Mouse (Mus musculus) cerebellum, adult 9-10 months (tissue): ENCODE measurements around the gene Stx2.
"Not testable (repeated sequence)": the region's sequence is repeated elsewhere in the genome, so short reads cannot be mapped to it uniquely, and the experiment has no call there.

Experiments used
- DNase-seq: peaks from one replicate; pipeline ENCODE4 v3.0.0; 2022

Gene Stx2

GRCm38 (mm10) chr5:129008008-129008407 lies 366 bp downstream of the Stx2 start:
- DNase-seq = no peak

DNA sequence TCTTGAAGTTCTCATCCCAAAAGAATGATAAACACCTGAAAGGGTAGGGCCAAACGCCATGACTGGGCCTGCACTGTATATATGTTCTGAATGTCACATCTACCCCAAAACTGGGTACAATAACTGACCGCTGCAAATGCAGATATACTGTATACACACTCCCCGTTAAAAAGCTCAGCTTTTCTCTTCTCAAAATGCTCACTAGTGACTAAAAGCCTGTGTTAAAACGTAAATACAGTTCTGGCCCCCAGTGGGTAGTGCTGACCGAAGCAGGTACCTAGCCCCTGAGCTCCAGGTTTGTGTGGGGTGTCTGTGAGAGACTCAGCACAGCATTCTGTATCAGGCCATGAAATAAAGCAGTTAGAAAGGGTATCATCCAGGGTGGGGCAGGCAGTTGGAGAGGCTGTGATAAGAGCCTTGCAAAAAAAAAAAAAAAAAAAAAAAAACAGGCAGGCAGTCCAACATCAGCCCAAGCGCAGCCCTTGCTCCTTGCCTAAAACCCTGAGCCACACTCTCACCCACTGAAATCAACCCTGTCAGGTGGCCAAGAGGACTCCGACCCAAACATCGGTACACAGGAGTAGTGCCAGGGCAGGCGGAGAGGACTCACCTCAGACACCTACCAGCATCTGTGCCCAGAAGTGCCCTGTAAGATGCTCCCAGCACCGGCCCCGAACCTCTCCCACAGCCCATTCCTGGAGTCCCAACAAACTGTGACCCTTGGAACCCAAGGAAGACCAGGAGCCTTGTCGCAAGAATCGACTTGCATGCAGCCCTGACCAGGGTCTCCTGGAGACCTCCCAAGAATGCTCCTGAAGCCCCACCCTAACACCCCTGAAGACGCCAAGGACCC lies 1.0 kb downstream of the Stx2 start:
- DNase-seq = no peak

DNA sequence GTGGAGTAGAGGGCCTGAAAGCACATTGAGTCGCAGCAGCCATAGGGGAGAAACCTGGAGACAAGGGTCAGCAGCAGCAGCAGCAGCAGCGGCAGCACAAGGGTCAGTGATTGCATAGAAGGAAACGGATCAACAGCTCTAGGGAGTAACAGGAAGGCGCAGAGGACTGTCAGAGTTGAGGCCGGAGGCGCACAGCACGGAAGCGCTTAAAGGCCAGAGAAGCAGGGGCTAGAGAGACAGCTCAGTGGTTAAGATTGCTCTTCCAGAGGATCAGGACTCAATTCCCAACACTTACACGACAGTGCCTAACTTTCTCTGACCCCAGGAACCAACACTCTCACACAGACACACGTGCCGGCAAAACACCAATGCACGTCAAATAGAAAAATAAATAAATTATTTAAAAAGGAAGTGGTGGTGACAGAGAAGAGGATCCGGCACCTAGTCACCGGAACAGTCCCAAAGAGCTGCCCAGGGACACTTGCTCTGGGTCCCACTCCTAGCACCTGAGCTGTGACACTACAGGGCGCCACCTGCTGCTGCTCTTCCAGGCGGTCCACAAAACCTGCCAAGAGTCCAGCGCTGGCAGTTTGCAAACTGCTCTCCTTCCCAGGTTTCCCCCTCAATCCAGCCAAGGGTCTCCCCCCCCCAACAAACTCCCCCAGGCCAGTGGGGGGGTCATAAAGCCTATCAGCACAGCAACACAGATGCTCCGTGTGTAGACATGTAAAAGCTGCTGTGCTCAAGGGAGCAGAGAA lies 2.2 kb downstream of the Stx2 start:
- DNase-seq = no peak

DNA sequence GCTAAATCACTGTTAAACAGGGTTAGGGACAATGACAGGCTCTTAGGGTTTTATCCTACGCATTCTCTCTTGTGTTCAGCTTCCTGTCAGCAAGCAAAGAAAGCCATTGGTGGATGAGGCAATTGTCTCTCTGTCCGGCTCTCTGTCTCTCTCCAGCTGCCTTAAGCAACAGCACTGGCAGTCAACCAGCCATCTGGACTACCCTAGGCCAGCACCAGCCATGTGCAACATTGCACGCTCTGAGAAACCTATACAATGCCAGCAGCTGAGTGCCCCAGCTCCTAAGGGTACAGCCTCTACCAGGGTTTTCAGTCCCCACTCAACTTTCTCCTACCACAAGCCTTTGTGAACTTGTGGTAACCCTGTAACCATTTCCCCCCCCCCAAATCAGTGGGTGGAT lies 3.0 kb downstream of the Stx2 start:
- DNase-seq = no peak

DNA sequence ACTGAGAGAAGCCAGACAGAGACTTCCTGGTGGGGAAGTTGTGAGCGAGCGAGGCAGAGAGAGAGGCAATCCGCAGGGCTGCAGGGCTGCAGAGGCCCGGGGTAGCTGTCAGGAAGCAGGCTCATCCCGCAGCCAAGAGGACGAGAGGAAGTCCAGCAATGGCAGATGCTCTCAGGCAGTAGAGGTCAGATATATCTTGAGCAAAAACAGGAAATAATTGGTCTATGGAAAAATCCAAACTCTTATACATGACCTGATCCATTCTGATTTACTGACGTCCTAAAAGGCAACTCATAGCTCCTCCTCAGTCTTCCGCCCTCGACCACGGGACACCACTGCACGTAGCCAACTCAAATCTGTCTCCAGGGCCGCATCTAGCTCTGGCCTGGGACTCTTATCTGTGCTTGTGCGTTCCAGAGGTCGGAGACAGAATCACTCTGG lies 5.8 kb downstream of the Stx2 start:
- no peak for DNase-seq

DNA sequence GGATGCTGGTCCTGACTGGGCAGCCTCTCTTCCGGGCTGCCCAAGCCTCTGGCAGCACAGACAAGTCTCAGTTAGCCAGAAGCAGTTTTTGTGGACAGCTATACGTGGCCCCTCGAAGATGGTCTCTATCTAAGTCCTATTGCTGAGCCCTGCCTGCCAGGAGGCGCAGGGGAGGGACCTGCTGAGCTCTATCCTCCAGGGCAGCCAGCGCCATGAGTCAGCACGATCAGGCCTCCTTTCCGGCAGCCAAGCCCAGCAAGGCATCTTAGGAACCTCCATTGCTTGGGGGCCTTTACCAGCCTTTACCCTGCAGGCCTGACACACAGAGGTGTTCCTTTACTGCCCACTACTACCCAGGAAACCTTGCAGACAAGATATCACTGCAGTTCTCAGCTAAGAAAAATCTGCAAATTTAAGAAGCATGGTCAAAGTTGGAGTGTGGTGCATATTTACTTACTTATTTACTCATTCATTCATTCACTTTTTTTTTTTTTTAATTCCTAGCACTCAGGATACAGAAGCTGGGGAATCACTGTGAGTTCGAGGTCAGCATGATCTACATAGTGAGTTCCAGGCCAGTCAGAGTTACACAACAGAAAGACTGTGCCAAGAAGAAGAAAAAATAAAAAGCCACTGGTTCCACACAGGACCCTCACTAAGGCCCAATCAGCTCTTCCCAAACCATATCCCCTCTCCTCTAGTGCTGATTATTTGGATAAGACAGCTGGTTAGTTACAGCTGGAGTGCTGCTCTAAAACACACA lies 7.5 kb downstream of the Stx2 start:
- DNase-seq = no peak

- DNase-seq = no peak
These were observed 21.0 kb downstream of the Stx2 start for GRCm38 (mm10) chr5:128987141-128987954.

DNA sequence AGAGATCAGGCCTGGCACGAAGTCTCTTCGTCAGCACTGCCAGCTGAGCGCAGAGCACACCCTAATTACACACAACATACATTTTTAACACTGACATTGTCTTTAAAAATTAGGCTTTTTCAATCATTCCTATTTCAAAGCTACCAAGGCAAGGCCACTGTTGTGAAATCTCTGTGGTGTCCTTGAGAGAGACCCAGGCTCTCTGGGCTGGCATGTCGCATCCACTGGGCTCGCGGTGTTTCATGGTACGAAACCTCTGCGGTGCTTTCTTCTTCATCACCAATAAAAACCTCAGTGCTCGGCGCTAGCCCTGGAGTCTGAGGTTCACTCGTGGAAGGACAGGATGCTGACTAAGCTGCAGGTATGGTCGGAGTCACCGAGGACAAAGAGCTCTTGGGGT lies 22.4 kb downstream of the Stx2 start:
- no peak for DNase-seq

DNA sequence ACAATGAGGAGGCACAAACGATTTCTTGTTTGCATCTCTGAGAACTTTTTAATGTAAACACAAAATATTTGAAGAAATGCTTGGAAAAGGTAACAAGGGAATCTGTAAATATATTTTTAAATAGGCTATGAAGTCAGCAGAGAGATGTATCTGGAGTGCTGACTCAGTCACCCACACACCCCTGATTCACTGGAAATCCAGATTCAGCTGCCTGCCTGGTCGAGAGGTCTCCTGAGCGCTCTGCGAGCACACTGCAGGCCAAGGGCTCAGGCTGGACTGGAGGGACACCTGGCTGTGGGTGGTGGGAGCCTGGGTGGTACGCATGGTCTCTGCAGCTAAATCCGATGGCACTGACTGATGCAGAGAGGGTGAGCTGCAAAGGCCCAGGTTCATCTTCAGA lies 23.8 kb downstream of the Stx2 start:
- DNase-seq = no peak

GRCm38 (mm10) chr5:128981607-128982006 lies 26.8 kb downstream of the Stx2 start:
- peak; percentile 49 for DNase-seq

DNA sequence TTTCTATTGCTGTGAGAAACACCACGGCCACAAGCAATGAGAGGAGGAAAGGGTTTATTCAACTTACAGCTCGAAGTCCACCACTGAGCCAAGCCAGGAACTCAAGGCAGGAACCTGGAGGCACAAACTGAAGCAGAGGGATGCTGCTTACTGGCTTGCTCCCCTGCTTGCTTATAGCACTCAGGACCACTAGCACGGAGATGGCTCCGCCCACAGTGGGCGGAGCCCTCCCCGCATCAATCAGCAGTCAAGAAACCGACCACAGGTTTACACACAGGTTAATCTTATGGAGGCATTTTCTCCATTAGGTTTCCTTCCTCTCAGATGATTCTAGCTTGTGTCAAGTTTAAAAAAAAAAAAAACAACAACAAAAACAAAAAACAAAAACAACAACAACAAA lies 27.5 kb downstream of the Stx2 start:
- no peak for DNase-seq

- DNase-seq = no peak
These were observed 29.4 kb downstream of the Stx2 start for GRCm38 (mm10) chr5:128978957-128979356.

DNA sequence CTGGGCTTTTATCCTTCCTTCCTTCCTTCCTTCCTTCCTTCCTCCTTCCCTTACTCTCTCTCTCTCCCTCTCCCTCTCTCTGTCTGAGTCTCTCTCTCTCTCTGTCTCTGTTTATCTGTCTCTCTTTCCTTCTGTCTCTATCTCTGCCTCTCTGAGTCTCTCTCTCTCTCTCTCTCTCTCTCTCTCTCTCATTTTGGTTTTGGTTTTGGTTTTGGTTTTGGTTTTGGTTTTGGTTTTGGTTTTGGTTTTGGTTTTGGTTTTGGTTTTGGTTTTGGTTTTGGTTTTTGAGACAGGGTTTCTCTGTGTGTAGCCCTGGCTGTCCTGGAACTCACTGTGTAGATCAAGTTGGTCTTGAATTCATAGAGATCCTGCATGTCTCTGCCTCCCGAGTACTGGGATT lies 30.9 kb downstream of the Stx2 start:
- not testable (repeated sequence) for DNase-seq

DNA sequence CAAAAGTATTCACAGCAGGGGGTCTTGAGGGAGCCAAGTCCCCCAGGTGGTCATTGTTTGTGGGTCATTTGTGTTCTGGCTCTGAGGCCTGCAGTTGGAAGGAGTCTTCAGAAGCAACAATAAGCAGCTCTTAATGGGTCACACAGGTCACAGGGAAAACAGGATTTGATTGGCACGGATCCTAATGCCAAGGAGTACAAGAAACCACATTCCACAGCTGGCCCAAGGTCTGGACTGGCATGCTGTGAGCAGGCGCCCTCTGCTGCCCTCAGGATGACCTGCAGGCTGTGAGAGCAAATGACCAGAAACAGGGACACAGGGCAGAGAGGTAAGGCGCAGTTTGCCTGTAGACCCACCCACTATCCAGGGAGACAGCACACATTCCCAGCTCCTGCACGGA lies 32.1 kb downstream of the Stx2 start:
- DNase-seq = no peak

DNA sequence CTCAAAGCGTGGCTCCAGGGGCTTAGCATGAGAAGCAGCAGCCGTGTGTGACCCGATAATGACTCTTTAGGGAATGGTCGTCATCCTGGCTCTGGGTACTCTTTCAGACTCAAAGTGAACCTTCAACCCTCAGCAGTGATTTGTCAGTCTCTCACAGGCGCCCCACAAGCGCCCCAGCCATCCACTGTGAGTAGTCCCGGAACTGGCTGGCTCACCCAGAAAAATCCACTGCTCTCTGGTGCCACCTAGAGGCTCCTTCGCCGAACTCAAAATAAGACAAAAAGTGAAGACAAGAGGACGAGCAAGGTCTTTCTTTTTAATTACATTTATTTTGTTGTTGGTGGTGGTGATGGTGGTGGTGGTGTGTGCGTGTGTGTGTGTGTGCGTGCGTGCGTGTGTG lies 37.1 kb downstream of the Stx2 start:
- DNase-seq = peak; percentile 50

DNA sequence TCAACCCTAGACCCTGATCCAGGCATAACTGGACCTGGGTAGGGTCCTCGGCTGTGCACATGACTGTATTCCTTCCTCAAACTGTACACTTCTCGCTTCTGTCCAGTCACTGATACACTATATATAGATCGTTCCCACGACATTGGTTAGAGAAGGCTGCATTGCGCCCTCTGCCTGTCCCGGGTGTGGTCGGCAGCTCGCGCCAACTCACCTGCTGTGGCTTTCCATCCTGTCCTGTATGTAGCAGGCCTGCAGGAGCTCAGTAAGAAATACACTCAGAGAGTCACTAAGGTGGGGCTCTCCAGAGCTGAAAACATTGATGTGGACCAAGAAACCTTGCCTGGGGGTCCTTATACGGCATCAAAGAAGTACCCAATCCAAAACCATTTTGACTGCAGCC lies 37.5 kb downstream of the Stx2 start:
- DNase-seq = no peak

DNA sequence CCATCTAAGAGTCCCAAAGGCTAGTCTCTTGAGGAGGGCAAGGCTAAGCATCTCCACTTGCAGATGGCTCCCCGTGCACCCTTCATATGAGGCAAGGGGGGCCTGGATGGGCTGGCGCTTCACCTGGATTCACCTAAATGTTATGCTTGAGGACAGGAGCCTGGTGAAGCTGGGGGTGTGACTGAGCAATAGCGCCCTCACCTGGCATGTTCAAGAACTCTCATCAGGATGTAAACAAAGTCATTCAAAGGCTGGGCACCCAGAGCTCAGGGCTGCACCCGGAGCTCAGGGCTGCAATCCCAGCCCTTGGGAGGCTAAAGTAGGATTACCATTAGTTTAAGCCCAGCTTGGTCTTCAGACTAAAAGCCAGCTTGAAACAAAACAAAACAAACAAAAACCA lies 44.0 kb downstream of the Stx2 start:
- DNase-seq = no peak

- DNase-seq = no peak
These were observed 49.5 kb downstream of the Stx2 start for GRCm38 (mm10) chr5:128958916-128959315.

DNA sequence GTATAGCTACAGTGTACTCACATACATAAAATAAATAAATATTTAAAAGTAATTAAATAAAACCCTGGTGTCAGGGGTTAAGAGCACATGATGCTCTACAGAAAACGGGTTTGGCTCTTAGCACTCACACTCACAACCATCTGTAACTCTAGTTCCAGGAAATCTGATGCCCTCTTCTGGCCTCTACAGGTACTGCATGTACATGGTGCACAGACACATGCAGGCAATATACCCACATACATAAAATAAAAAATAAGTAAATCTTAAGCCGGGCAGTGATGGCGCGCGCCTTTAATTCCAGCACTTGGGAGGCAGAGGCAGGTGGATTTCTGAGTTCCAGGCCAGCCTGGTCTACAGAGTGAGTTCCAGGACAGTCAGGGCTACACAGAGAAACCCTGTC lies 54.0 kb downstream of the Stx2 start:
- not testable (repeated sequence) for DNase-seq

DNA sequence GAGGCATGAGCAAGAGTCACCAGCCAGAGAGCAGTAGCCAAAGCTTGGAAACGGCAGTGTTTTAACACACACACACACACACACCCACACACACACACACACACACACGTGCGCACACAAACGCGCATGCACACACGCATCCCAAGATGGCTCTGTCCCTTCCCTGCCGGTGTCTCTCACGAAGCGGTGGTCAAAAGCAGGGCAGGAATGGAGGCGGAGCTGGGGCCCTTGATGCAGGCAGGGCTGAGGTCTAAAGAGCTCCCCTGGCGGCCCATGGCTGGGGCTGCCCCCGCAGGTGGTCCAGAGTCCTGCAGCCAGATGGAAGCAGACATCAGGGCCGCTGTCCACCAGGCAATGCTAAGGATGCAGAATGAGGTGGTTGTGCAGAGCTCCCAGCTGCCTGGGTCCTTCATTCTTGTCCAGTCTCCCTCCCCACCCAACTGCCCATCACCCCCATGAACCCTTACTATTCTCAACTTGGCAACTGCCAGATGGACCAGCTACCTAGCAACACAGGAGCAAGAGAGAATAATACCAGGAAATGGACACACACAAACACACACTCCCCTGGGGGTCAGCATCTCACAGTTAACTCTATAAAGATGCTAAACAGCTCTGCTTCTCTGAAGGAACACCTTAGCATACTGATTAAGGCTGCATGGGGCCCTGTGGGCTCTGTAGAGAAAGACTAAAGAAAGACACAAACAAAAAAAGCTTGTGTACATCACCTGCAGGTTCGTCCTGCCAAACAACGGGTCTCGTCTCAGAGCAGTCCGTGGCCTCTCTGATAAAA lies 54.9 kb downstream of the Stx2 start, which contains the start of gene Rimbp2:
Gene Rimbp2, minus strand, starts transcription at position 209 of the 793 bp plus-strand sequence.
- DNase-seq = no peak
